Mouse (Mus musculus): ENCODE measurements around the gene B4gat1. TPM values are rescaled to one million over a fixed set of nuclear protein-coding genes. Genes with fewer than 3 reads are reported as not detected.
A peak's percentile ranks its signal among the peaks of the same experiment; 100 is the strongest.
"Not testable (repeated sequence)": the region's sequence is repeated elsewhere in the genome, so short reads cannot be mapped to it uniquely, and the experiment has no call there.

B4gat1 gene
- polyA plus RNA-seq, 1 experiment from 2014 or later: 41.6 TPM

GRCm38 (mm10) chr19:5084834-5085144, 46.2 kb downstream of the B4gat1 start:
- Histone ChIP-seq H3K27ac (no peak overlapping the region; the same call in 1 of the 2 replicates), H3K9me3 (no peaks in the 10 kb centered on the region), H3K4me1 (replicated peaks) (peaks cover 36% of the 10 kb centered on the region), H3K36me3 (peaks cover 5% of the 10 kb centered on the region; the same call in 1 of the 2 replicates), H3K27me3 (ENCODE audit: insufficient read depth, poor library complexity, severe bottlenecking) (peaks cover 68% of the 10 kb centered on the region), H3K4me3 (peak overlapping the region; percentile 57)
- WGBS: 6% methylated on average over 15 of the region's 15 CpGs
- DNase-seq (ENCODE audit: low spot score): no peak

GRCm38 (mm10) chr19:5085145-5085863, 46.7 kb downstream of the B4gat1 start, which contains the start of gene Tmem151a:
TSS of gene Tmem151a (minus strand) at chr19:5085531.
- no peak for DNase-seq (ENCODE audit: low spot score)
- Histone ChIP-seq H3K9me3 (no peaks in the 10 kb centered on the region), H3K27ac (peak within 1 kb of the TSS; percentile 30; the same call in 1 of the 2 replicates), H3K4me1 (replicated peaks) (peaks cover 36% of the 10 kb centered on the region), H3K4me3 (peak within 1 kb of the TSS; percentile 57), H3K36me3 (peaks cover 10% of the 10 kb centered on the region), H3K27me3 (ENCODE audit: insufficient read depth, poor library complexity, severe bottlenecking) (peaks cover 63% of the 10 kb centered on the region)
- WGBS: under 1% methylated on average over 69 of the region's 69 CpGs

GRCm38 (mm10) chr19:5086533-5086932, 47.9 kb downstream of the B4gat1 start:
- not testable (repeated sequence) for H3K4me3 ChIP-seq; DNase-seq (ENCODE audit: low spot score); H3K27ac ChIP-seq; H3K9me3 ChIP-seq
- WGBS: 58% methylated on average over 4 of the region's 4 CpGs
- peaks cover 22% of the 10 kb centered on the region for H3K36me3 ChIP-seq
- H3K4me1 ChIP-seq (replicated peaks): peaks cover 36% of the 10 kb centered on the region
- peaks cover 51% of the 10 kb centered on the region for H3K27me3 ChIP-seq (ENCODE audit: insufficient read depth, poor library complexity, severe bottlenecking)

- no peaks in the 10 kb centered on the region for H3K9me3 ChIP-seq
Measured at GRCm38 (mm10) chr19:5087884-5088728, 49.5 kb downstream of the B4gat1 start, which contains the start of gene Yif1a. TSS of gene Yif1a (plus strand) at chr19:5088538.

GRCm38 (mm10) chr19:5089324-5089723, 50.7 kb downstream of the B4gat1 start:
- no peaks in the 10 kb centered on the region for H3K9me3 ChIP-seq
- H3K4me3 ChIP-seq: peak overlapping the region; percentile 84
- peaks cover 47% of the 10 kb centered on the region for H3K4me1 ChIP-seq (replicated peaks)
- no peak for DNase-seq (ENCODE audit: low spot score)
- H3K36me3 ChIP-seq: peaks cover 43% of the 10 kb centered on the region
- peaks cover 23% of the 10 kb centered on the region for H3K27me3 ChIP-seq (ENCODE audit: insufficient read depth, poor library complexity, severe bottlenecking)
- WGBS: 93% methylated on average over 4 of the region's 4 CpGs
- 0 out of 2 replicates have a peak overlapping the region, but pooled peaks have one; percentile 84 for H3K27ac ChIP-seq

More at GRCm38 (mm10) chr19:5087884-5088728, 49.5 kb downstream of the B4gat1 start, which contains the start of gene Yif1a:
- Histone ChIP-seq H3K27me3 (ENCODE audit: insufficient read depth, poor library complexity, severe bottlenecking) (peaks cover 35% of the 10 kb centered on the region), H3K4me3 (peak within 1 kb of the TSS; percentile 84), H3K27ac (peak within 1 kb of the TSS; percentile 84), H3K36me3 (peaks cover 38% of the 10 kb centered on the region), H3K4me1 (replicated peaks) (peaks cover 36% of the 10 kb centered on the region)
- WGBS: under 1% methylated on average over 58 of the region's 58 CpGs
- DNase-seq (ENCODE audit: low spot score): peak; percentile 93

Other genes starting within 250 kb of the B4gat1 start
- 104 and 106 TPM in 2 replicates for gene Rbm4, start 244.9 kb upstream of the B4gat1 start, polyA plus RNA-seq (2016; fragmentation: Nextera tagmentation; extraction: Ambion mirVana)
- 26.7 and 30.0 TPM in 2 replicates for gene Gm21992, start 227.2 kb upstream of the B4gat1 start, polyA plus RNA-seq (2016; fragmentation: Nextera tagmentation; extraction: Ambion mirVana)
- 126 and 130 TPM in 2 replicates for gene Rbm14, start 227.2 kb upstream of the B4gat1 start, polyA plus RNA-seq (2016; fragmentation: Nextera tagmentation; extraction: Ambion mirVana)
- 46.9 and 49.6 TPM in 2 replicates for gene Ccs, start 199.5 kb upstream of the B4gat1 start, polyA plus RNA-seq (2016; fragmentation: Nextera tagmentation; extraction: Ambion mirVana)
- 0.11 and 0.33 TPM in 2 replicates for gene Ccdc87, start 199.5 kb upstream of the B4gat1 start, polyA plus RNA-seq (2016; fragmentation: Nextera tagmentation; extraction: Ambion mirVana)
- 38.8 and 52.5 TPM in 2 replicates for gene Ctsf, start 183.7 kb upstream of the B4gat1 start, polyA plus RNA-seq (2016; fragmentation: Nextera tagmentation; extraction: Ambion mirVana)
- gene Actn3, start 160.9 kb upstream of the B4gat1 start, polyA plus RNA-seq (2016; fragmentation: Nextera tagmentation; extraction: Ambion mirVana): 3.8 and 12.1 TPM in 2 replicates
- gene Zdhhc24, start 160.2 kb upstream of the B4gat1 start, polyA plus RNA-seq (2016; fragmentation: Nextera tagmentation; extraction: Ambion mirVana): 17.6 and 19.5 TPM in 2 replicates
- 7.9 and 8.3 TPM in 2 replicates for gene Bbs1, start 132.2 kb upstream of the B4gat1 start, polyA plus RNA-seq (2016; fragmentation: Nextera tagmentation; extraction: Ambion mirVana)
- 204 and 218 TPM in 2 replicates for gene Dpp3, start 110.5 kb upstream of the B4gat1 start, polyA plus RNA-seq (2016; fragmentation: Nextera tagmentation; extraction: Ambion mirVana)
- 2.1 and 3.7 TPM in 2 replicates for gene Peli3, start 95.7 kb upstream of the B4gat1 start, polyA plus RNA-seq (2016; fragmentation: Nextera tagmentation; extraction: Ambion mirVana)
- 157 and 163 TPM in 2 replicates for gene Mrpl11, start 76.7 kb upstream of the B4gat1 start, polyA plus RNA-seq (2016; fragmentation: Nextera tagmentation; extraction: Ambion mirVana)
- gene Npas4, start 48.5 kb upstream of the B4gat1 start, polyA plus RNA-seq (2016; fragmentation: Nextera tagmentation; extraction: Ambion mirVana): not detected in 2 replicates
- gene Slc29a2, start 15.0 kb upstream of the B4gat1 start, polyA plus RNA-seq (2016; fragmentation: Nextera tagmentation; extraction: Ambion mirVana): 5.5 and 8.4 TPM in 2 replicates
- gene AC124502.3, start 65 bp downstream of the B4gat1 start, polyA plus RNA-seq (2016; fragmentation: Nextera tagmentation; extraction: Ambion mirVana): 2.4 and 3.2 TPM in 2 replicates
- 86.8 and 91.8 TPM in 2 replicates for gene Brms1, start 2.5 kb downstream of the B4gat1 start, polyA plus RNA-seq (2016; fragmentation: Nextera tagmentation; extraction: Ambion mirVana)
- 2.3 and 3.0 TPM in 2 replicates for gene Rin1, start 11.7 kb downstream of the B4gat1 start, polyA plus RNA-seq (2016; fragmentation: Nextera tagmentation; extraction: Ambion mirVana)
- 26.9 and 39.1 TPM in 2 replicates for gene Cd248, start 29.3 kb downstream of the B4gat1 start, polyA plus RNA-seq (2016; fragmentation: Nextera tagmentation; extraction: Ambion mirVana)
- gene Tmem151a, start 46.7 kb downstream of the B4gat1 start, polyA plus RNA-seq (2016; fragmentation: Nextera tagmentation; extraction: Ambion mirVana): 1.5 and 1.8 TPM in 2 replicates
- 87.1 and 92.0 TPM in 2 replicates for gene Yif1a, start 49.7 kb downstream of the B4gat1 start, polyA plus RNA-seq (2016; fragmentation: Nextera tagmentation; extraction: Ambion mirVana)
- 42.1 and 115 TPM in 2 replicates for gene Cnih2, start 59.7 kb downstream of the B4gat1 start, polyA plus RNA-seq (2016; fragmentation: Nextera tagmentation; extraction: Ambion mirVana)
- 270 and 303 TPM in 2 replicates for gene Rab1b, start 68.2 kb downstream of the B4gat1 start, polyA plus RNA-seq (2016; fragmentation: Nextera tagmentation; extraction: Ambion mirVana)
- gene Klc2, start 79.7 kb downstream of the B4gat1 start, polyA plus RNA-seq (2016; fragmentation: Nextera tagmentation; extraction: Ambion mirVana): 35.5 and 45.8 TPM in 2 replicates
- gene Pacs1, start 234.3 kb downstream of the B4gat1 start, polyA plus RNA-seq (2016; fragmentation: Nextera tagmentation; extraction: Ambion mirVana): 23.7 and 26.1 TPM in 2 replicates

Measured in hindbrain, embryonic 10.5 days (tissue).